Mouse (Mus musculus) neural tube, embryonic 10.5 days (tissue): Measurements from ENCODE around the gene Glipr2.

Experiments used
- DNase-seq: peaks from one replicate; pipeline ENCODE4 v3.0.0-alpha.2; 2017; ENCODE audit warnings: low spot score; ENCODE audit errors: extremely low spot score

Gene Glipr2

GRCm38 (mm10) chr4:44004623-44005409, 47.6 kb downstream of the Glipr2 start:
- no peak for DNase-seq

GRCm38 (mm10) chr4:44010176-44010575, 53.0 kb downstream of the Glipr2 start:
- no peak for DNase-seq

- DNase-seq: no peak
Measured at GRCm38 (mm10) chr4:44010893-44011292, 53.7 kb downstream of the Glipr2 start.

- no peak for DNase-seq
Measured at GRCm38 (mm10) chr4:44011799-44012198, 54.6 kb downstream of the Glipr2 start.

GRCm38 (mm10) chr4:44012376-44013367, 55.5 kb downstream of the Glipr2 start:
- DNase-seq: peak; percentile 91

- no peak for DNase-seq
Measured at GRCm38 (mm10) chr4:44013391-44014070, 56.3 kb downstream of the Glipr2 start.

- no peak for DNase-seq
Measured at GRCm38 (mm10) chr4:44016071-44016470, 58.9 kb downstream of the Glipr2 start.

- no peak for DNase-seq
Measured at GRCm38 (mm10) chr4:44016791-44017190, 59.6 kb downstream of the Glipr2 start.

GRCm38 (mm10) chr4:44022323-44022722, 65.1 kb downstream of the Glipr2 start:
- DNase-seq: no peak

- no peak for DNase-seq
Measured at GRCm38 (mm10) chr4:44022766-44023165, 65.6 kb downstream of the Glipr2 start.

- DNase-seq: no peak
Measured at GRCm38 (mm10) chr4:44023681-44024080, 66.5 kb downstream of the Glipr2 start.

GRCm38 (mm10) chr4:44024241-44024640, 67.0 kb downstream of the Glipr2 start:
- DNase-seq: no peak

- DNase-seq: no peak
Measured at GRCm38 (mm10) chr4:44025570-44025969, 68.4 kb downstream of the Glipr2 start.
